Mouse (Mus musculus) heart, postnatal 14 days (tissue): ENCODE results near the gene Slc35d2. TPM values are rescaled to one million over a fixed set of nuclear protein-coding genes. Genes with fewer than 3 reads are reported as not detected.
"Not testable (repeated sequence)": the region's sequence is repeated elsewhere in the genome, so short reads cannot be mapped to it uniquely, and the experiment has no call there.

ENCODE experiments used
- DNase-seq, 2 experiments: peaks; one replicate each; pipeline ENCODE4 v3.0.0; 2021 to 2022
- intact Hi-C: fragments of 180-260 bp; cut with DNase I; formaldehyde crosslinking; loops from one replicate; pipeline ENCODE4 v1.15.1; 2025
- total RNA-seq, 2 experiments: library from RNA; stranded (reverse); gene quantifications; 2 replicates each; pipeline ENCODE4 v1.2.3; 2021

Slc35d2 gene
- total RNA-seq, 2 experiments from 2014 or later, result 1.4 to 1.8 TPM

- intact Hi-C loops, result no loop called here
- no peak for DNase-seq
These were observed 53.1 kb downstream of the Slc35d2 start for GRCm38 (mm10) chr13:64076074-64076473.

GRCm38 (mm10) chr13:64066653-64067052 is 62.5 kb downstream of the Slc35d2 start:
- no peak for DNase-seq
- intact Hi-C loops, result no loop called here

DNA sequence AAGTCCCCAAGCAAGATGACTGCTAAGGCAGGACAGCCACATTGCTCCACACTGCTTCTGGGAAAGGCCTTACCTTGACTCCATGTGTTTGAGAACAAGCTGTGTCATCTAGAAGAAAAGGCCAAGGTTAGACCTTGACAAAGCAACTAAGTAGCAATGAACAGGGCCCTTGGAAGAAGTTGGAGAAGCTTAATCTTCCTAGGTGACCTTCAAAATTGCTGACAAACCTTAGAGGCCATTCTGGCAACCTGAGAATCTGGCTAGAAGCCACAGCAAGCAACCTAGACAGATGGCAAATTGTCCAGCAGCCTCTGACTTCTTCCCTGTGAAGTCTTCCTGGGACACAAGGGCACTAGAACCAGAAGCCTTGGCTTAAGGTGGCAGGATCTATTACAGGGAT is 64.9 kb downstream of the Slc35d2 start:
- intact Hi-C loops, result no loop called here
- no peak for DNase-seq

GRCm38 (mm10) chr13:64060935-64061506 is 68.1 kb downstream of the Slc35d2 start:
- no peak for DNase-seq
- intact Hi-C loops, result no loop called here

DNA sequence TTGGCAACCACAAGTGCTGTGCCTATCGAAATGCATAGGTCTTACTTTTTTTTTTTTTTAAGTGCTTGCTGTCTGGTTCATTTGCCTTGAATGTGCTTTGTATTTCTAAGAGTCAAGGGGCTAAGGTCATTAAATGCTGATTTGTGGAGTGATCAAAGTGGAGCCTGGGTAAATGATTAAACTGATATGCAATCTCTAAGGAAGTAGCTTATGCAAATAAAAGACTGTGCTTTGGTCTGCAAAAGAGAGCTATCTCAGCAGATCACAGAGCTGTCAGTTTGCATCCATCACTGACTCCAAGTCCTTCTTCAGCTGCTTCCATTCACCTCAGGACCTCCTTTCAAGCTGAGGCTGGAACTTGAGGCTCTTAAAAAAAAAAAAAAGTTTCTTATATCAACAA is 75.2 kb downstream of the Slc35d2 start:
- no peak for DNase-seq
- intact Hi-C loops, result no loop called here

GRCm38 (mm10) chr13:64052281-64052680 is 76.9 kb downstream of the Slc35d2 start:
- DNase-seq, intact Hi-C loops: not testable (repeated sequence)

GRCm38 (mm10) chr13:64050895-64051294 is 78.3 kb downstream of the Slc35d2 start:
- intact Hi-C loops, result loop anchor here (2.0 kb wide), 1 partner anchor 42 kb away; no protein-coding TSS in a partner anchor
- DNase-seq, result no peak

DNA sequence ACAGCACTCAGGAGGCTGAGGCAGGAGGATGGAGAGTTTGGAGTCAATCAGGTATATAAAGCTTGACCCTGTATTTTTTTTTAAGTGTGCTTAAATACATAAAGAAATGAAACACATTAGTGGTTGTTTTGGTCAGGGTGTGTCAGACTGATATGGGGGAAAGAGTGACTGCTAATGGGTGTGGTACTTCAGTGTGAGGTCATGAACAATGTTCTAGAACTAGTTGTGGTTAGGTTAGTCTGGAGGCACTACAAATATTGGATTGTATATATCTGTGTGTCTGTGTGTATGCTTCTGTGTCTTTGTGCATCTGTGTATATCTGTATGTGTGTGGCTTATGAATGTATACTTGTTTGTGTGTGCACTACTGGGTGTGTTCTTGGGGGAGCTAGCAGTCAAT is 79.6 kb downstream of the Slc35d2 start:
- DNase-seq, result no peak
- intact Hi-C loops, result no loop called here

DNA sequence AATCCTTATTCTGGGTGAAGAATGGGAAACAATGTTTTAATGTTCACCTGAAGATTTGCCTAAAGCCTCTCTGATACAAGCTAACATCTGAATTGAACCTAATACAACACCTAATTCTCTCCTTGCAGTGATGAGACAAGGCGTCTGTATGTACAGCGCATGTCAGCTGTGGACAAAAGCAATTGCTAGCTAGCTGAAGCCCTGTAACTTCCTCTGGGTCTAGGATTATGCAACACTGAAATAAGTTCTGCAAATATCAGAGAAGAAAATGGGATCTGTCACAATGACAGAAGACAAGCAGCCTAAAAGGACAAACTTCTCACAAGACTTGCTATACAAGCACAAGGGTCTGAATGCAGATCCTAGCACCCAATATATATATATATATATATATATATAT is 80.7 kb downstream of the Slc35d2 start:
- intact Hi-C loops, result no loop called here
- no peak for DNase-seq

Other genes starting within 250 kb of the Slc35d2 start
- gene Hsd17b3, start 40.1 kb downstream of the Slc35d2 start, total RNA-seq, result not detected
- gene Zfp367, start 23.8 kb upstream of the Slc35d2 start, total RNA-seq, result 10 to 100 TPM; 19.4 to 20.3 TPM
- gene Habp4, start 32.5 kb upstream of the Slc35d2 start, total RNA-seq, result 10 to 100 TPM; 42.5 to 43.5 TPM
- 1 to 10 TPM; 8.9 to 9.0 TPM for gene Cdc14b, start 145.9 kb upstream of the Slc35d2 start, total RNA-seq
- gene Aaed1, start 183.3 kb upstream of the Slc35d2 start, total RNA-seq, result 10 to 100 TPM; 51.9 to 58.6 TPM
- gene Ctsl, start 241.5 kb upstream of the Slc35d2 start, total RNA-seq, result 100 to 1,000 TPM; 260 to 267 TPM